Mouse (Mus musculus) erythroblast, embryonic 14.5 days (primary cell): ENCODE measurements at regions not wholly inside any gene's neighbourhood (a gene's known extent, or its start where the extent isn't known, plus 50 kb on each side); places are given as distances from the start of the nearest gene placed in this dataset.

ENCODE experiments used
- GATA1 ChIP-seq: IDR thresholded peaks from 2 replicates; pipeline ENCODE4 v1.6.1; 2012; ENCODE audit warnings: low read length, inconsistent platforms, mixed read lengths
- TAL1 ChIP-seq: IDR thresholded peaks from 3 replicates; pipeline ENCODE4 v1.6.1; 2012; ENCODE audit warnings: low read length, inconsistent platforms, mixed read lengths

- TF ChIP-seq TAL1 (no peak), GATA1 (no peak)
These were observed 107.9 kb upstream of the Ccdc122 start for GRCm38 (mm10) chr14:76928706-76929105.
